Mouse (Mus musculus) lung, embryonic 15.5 days (tissue): ENCODE results near the gene Kazn. TPM values are rescaled to one million over a fixed set of nuclear protein-coding genes. Genes with fewer than 3 reads are reported as not detected.

Experiments used
- ATAC-seq: fragments of 200-750 bp; cut with Nextera tagmentation; 2 replicates; pipeline ENCODE4 v1.8.0; 2017; ENCODE audit warnings: moderate number of reproducible peaks, borderline replicate concordance; ENCODE audit not compliant: low FRiP score, low TSS enrichment; ENCODE audit errors: extremely low read depth
- H3K27ac ChIP-seq: fragments of 300-500 bp; sonication (generic); 2 replicates; pipeline ENCODE4 v1.5.1; 2015; ENCODE audit warnings: moderate library complexity, mild to moderate bottlenecking, inconsistent platforms
- H3K27me3 ChIP-seq: fragments of 300-500 bp; sonication (generic); 2 replicates; pipeline ENCODE4 v1.6.1; 2015; ENCODE audit warnings: inconsistent platforms
- H3K36me3 ChIP-seq: fragments of 300-500 bp; sonication (generic); 2 replicates; pipeline ENCODE4 v1.6.1; 2015; ENCODE audit warnings: inconsistent platforms
- H3K4me1 ChIP-seq: fragments of 300-500 bp; sonication (generic); 2 replicates; pipeline ENCODE4 v1.6.1; 2015; ENCODE audit warnings: inconsistent platforms
- H3K4me2 ChIP-seq: fragments of 300-500 bp; sonication (generic); 2 replicates; pipeline ENCODE4 v1.6.1; 2015; ENCODE audit warnings: inconsistent platforms, mild to moderate bottlenecking, moderate library complexity
- H3K4me3 ChIP-seq: fragments of 300-500 bp; sonication (generic); 2 replicates; pipeline ENCODE4 v1.5.1; 2015; ENCODE audit warnings: mild to moderate bottlenecking, inconsistent platforms
- H3K9ac ChIP-seq: fragments of 300-500 bp; sonication (generic); 2 replicates; pipeline ENCODE4 v1.6.1; 2015; ENCODE audit warnings: inconsistent platforms
- H3K9me3 ChIP-seq: fragments of 300-500 bp; sonication (generic); 2 replicates; pipeline ENCODE4 v1.6.1; 2016; ENCODE audit warnings: inconsistent platforms
- WGBS: fragments of 180-500 bp; shearing (Covaris S2); methylation state at CpG from one replicate; pipeline ENCODE4 v1.1.7; 2015; 5-methylcytosine and 5-hydroxymethylcytosine counted together
- polyA plus RNA-seq: library from polyadenylated mRNA; unstranded; fragments of >200 nt; fragmentation: Nextera tagmentation; extraction: Ambion mirVana; gene quantifications from 2 replicates; pipeline ENCODE4 v1.2.1, GENCODE M21; 2015

Kazn gene
- polyA plus RNA-seq, 1 experiment from 2014 or later, result 13.6 TPM

DNA sequence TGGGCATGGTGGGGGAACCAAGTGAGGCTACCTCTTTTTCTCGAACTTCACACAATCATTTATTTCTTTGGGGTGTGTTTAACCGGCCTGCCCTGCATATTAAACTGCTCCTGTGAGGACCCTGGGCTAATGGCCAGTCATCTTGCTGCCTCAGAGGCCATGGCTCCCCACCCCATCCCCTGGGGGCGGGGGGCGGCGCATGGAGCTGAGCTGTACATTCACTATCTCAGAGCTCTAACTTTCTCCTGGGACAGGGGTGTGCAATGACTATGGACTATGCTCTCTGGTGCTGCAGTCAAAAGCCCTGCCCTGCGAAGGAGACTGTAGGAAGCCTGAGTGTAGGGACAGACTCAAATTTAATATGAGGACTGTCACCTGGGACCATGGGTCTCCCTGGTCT, 22.2 kb downstream of the Kazn start:
- WGBS, result 84% methylated on average over 6 of the region's 6 CpGs
- no peak overlapping the region for H3K4me2 ChIP-seq
- H3K4me1 ChIP-seq, result peaks cover 55% of the 10 kb centered on the region

DNA sequence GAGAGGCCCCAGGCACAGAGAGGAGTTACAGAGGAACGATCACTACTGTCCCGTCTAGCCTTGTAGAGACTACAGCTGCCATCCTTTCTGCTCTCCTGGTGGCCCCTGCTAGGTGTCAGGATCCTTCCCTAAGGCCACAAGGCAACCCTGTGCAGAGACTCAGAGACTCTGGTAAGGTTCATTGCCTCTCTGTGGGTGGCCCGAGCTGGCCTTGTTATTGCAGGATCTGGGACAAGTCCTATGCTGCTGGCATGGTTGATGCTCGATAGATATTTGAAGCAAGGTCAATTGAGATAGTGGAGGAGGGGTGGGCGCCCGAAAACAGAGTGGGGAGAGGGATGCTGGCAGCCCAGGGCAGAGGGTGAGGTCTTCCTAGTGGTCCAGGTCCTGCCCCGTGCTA, 23.4 kb downstream of the Kazn start:
- H3K9me3 ChIP-seq, result no peaks in the 10 kb centered on the region
- no peaks in the 10 kb centered on the region for H3K36me3 ChIP-seq
- no peaks in the 10 kb centered on the region for H3K27me3 ChIP-seq
- no peak overlapping the region for H3K27ac ChIP-seq
- peaks cover 46% of the 10 kb centered on the region for H3K4me1 ChIP-seq
- WGBS, result 66% methylated on average over 7 of the region's 7 CpGs
- no peak for ATAC-seq
- no peak overlapping the region for H3K4me2 ChIP-seq
- H3K9ac ChIP-seq, result no peak overlapping the region
- no peak overlapping the region for H3K4me3 ChIP-seq

More for the DNA sequence above, 22.2 kb downstream of the Kazn start:
- Histone ChIP-seq H3K27ac (no peak overlapping the region), H3K4me3 (no peak overlapping the region), H3K36me3 (no peaks in the 10 kb centered on the region), H3K9ac (no peak overlapping the region), H3K9me3 (no peaks in the 10 kb centered on the region), H3K27me3 (no peaks in the 10 kb centered on the region)
- no peak for ATAC-seq

- H3K4me2 ChIP-seq, result no peak overlapping the region
- H3K9ac ChIP-seq, result no peak overlapping the region
- no peaks in the 10 kb centered on the region for H3K36me3 ChIP-seq
- no peak overlapping the region for H3K4me3 ChIP-seq
- H3K27ac ChIP-seq, result peak overlapping the region; percentile 18; the same call in 1 of the 2 replicates
- H3K4me1 ChIP-seq, result peaks cover 45% of the 10 kb centered on the region
- no peaks in the 10 kb centered on the region for H3K9me3 ChIP-seq
- no peak for ATAC-seq
- WGBS, result 40% methylated on average over 6 of the region's 6 CpGs
- H3K27me3 ChIP-seq, result no peaks in the 10 kb centered on the region
Measured at GRCm38 (mm10) chr4:142214532-142214931, 24.7 kb downstream of the Kazn start.

DNA sequence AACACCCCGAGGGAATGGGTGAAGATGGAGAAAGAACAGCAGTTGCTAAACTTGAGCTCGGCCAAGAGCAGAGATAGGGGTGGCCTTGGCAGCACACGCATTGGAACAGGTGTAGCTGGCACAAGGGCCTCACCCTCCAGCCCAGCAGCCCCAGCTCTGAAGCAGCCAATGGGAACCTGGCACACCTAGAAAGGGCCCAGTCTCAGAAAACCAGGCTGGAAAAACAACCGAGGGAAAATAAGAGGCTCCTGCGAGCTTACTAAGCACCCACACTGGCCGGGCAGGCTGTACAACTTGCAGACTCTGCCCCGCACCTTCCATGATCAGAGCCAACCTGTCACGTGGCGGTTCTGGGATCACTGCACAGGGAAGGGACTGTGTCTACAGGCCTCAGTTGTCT, 26.8 kb downstream of the Kazn start:
- Histone ChIP-seq H3K9me3 (no peaks in the 10 kb centered on the region), H3K27me3 (no peaks in the 10 kb centered on the region), H3K27ac (peak overlapping the region; percentile 11; the same call in 1 of the 2 replicates), H3K4me1 (peaks cover 47% of the 10 kb centered on the region), H3K36me3 (peaks cover 5% of the 10 kb centered on the region; the same call in 1 of the 2 replicates), H3K4me2 (no peak overlapping the region), H3K4me3 (no peak overlapping the region), H3K9ac (no peak overlapping the region)
- no peak for ATAC-seq
- WGBS, result 67% methylated on average over 9 of the region's 9 CpGs

GRCm38 (mm10) chr4:142209884-142210283, 29.3 kb downstream of the Kazn start:
- Histone ChIP-seq H3K4me3 (no peak overlapping the region), H3K4me1 (peaks cover 39% of the 10 kb centered on the region), H3K4me2 (no peak overlapping the region), H3K9me3 (no peaks in the 10 kb centered on the region), H3K9ac (no peak overlapping the region), H3K27me3 (no peaks in the 10 kb centered on the region), H3K27ac (no peak overlapping the region), H3K36me3 (peaks cover 5% of the 10 kb centered on the region; the same call in 1 of the 2 replicates)
- ATAC-seq, result no peak
- WGBS, result 32% methylated on average over 9 of the region's 9 CpGs

DNA sequence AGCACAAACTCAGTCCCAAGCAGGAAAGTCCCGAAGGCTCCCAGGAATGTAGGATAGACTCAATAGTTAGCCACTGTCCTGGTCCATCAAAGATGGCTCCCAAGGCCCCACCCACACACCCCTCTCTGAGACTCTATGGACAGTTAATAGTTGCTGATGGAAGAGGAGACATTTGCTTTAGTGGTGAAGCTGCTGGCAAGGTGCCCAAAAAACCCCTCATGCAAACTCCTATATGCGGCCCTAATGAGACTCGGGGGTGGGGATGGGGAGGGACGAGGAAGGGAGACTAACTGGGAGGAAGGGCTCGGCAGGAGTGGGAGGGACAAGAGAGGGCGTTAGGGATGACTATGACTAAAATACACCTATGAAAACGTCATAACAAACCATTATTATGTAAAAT, 29.7 kb downstream of the Kazn start:
- ATAC-seq, result no peak
- Histone ChIP-seq H3K27ac (no peak overlapping the region), H3K4me1 (peaks cover 35% of the 10 kb centered on the region), H3K9ac (no peak overlapping the region), H3K36me3 (peaks cover 5% of the 10 kb centered on the region; the same call in 1 of the 2 replicates), H3K27me3 (no peaks in the 10 kb centered on the region), H3K4me2 (no peak overlapping the region), H3K4me3 (no peak overlapping the region), H3K9me3 (no peaks in the 10 kb centered on the region)
- WGBS, result 37% methylated on average over 7 of the region's 7 CpGs

DNA sequence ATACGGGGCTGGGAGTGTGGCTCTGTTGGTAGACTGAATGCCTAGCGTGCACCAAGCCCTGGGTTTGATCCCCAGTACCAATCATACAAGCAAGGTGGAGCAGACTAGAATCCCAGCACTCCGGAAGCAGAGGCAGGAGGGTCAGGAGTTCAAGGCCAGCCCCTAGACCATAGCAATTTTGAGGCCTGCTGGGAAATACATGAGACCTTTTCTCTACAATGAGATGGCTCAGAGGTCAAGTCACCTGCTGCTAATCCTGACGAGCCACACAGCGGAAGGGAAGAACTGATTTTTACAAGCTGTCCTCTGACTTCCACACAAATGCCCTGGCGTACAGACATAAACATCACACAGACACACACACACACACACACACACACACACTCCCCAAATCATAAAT, 33.5 kb downstream of the Kazn start:
- Histone ChIP-seq H3K4me2 (no peak overlapping the region), H3K27ac (no peak overlapping the region), H3K9ac (no peak overlapping the region), H3K9me3 (no peaks in the 10 kb centered on the region), H3K27me3 (no peaks in the 10 kb centered on the region), H3K36me3 (peaks cover 5% of the 10 kb centered on the region; the same call in 1 of the 2 replicates), H3K4me3 (no peak overlapping the region), H3K4me1 (peaks cover 10% of the 10 kb centered on the region)
- 86% methylated on average over 6 of the region's 6 CpGs for WGBS
- no peak for ATAC-seq

DNA sequence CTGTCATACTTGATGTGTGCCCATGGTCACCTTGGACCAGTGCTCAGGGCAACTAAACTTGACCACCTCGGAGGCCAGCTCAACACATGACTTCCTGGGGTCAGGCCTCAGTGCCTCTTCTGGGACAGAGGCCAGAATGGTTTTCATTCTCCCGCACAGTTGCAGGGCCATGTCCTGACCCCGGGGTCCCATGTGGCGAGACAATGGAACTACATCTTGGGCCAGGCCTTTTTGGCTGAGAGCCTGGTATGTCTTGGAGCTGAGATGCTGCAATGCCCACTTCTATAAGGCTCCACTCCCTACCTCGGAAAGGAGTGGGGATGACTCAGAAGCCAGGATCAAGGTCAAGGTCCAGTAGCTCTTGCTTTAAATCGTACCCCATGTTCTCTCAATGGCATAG, 42.6 kb downstream of the Kazn start:
- Histone ChIP-seq H3K9me3 (no peaks in the 10 kb centered on the region), H3K4me3 (no peak overlapping the region), H3K4me2 (no peak overlapping the region), H3K4me1 (peaks cover 21% of the 10 kb centered on the region), H3K9ac (no peak overlapping the region), H3K27ac (no peak overlapping the region), H3K36me3 (no peaks in the 10 kb centered on the region), H3K27me3 (no peaks in the 10 kb centered on the region)
- no peak; the same call in 1 of the 2 replicates for ATAC-seq
- 44% methylated on average over 6 of the region's 6 CpGs for WGBS

DNA sequence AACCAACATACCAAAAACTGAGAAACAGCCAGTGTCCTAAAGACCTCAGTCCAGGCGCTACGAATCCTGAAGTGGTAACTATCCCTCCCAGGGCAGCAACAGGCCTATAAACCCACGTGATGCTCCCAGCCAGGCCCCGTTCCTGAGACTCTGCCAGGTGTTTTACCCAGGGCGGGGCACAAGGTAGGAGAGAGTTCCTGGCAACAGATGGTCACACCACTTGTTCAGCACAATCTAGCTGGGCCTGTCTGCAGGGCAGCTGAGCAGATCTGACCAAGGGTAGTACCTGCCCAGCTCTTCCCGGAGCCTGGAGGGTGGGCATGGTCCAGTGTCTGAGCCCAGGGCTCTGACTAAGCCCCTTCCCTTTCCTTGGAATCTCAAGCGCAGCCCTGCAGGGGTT, 45.4 kb downstream of the Kazn start:
- peaks cover 26% of the 10 kb centered on the region for H3K4me1 ChIP-seq
- H3K27ac ChIP-seq, result peak overlapping the region; percentile 20; the same call in 1 of the 2 replicates
- no peak overlapping the region for H3K4me3 ChIP-seq
- H3K9me3 ChIP-seq, result no peaks in the 10 kb centered on the region
- no peak overlapping the region for H3K9ac ChIP-seq
- peak; percentile 31; the same call in 1 of the 2 replicates for ATAC-seq
- H3K27me3 ChIP-seq, result no peaks in the 10 kb centered on the region
- no peak overlapping the region for H3K4me2 ChIP-seq
- no peaks in the 10 kb centered on the region for H3K36me3 ChIP-seq
- WGBS, result 77% methylated on average over 7 of the region's 7 CpGs

GRCm38 (mm10) chr4:142193151-142193578, 46.0 kb downstream of the Kazn start:
- ATAC-seq, result no peak
- Histone ChIP-seq H3K36me3 (no peaks in the 10 kb centered on the region), H3K9ac (no peak overlapping the region), H3K4me1 (peaks cover 26% of the 10 kb centered on the region), H3K4me3 (no peak overlapping the region), H3K4me2 (no peak overlapping the region), H3K27me3 (no peaks in the 10 kb centered on the region), H3K27ac (0 out of 2 replicates have a peak overlapping the region, but pooled peaks have one; percentile 20), H3K9me3 (no peaks in the 10 kb centered on the region)
- WGBS, result 66% methylated on average over 8 of the region's 8 CpGs

- 90% methylated on average over 8 of the region's 8 CpGs for WGBS
- no peaks in the 10 kb centered on the region for H3K27me3 ChIP-seq
- peaks cover 25% of the 10 kb centered on the region for H3K4me1 ChIP-seq
- ATAC-seq, result no peak
- H3K4me3 ChIP-seq, result no peak overlapping the region
- H3K9ac ChIP-seq, result no peak overlapping the region
- no peak overlapping the region for H3K27ac ChIP-seq
- no peaks in the 10 kb centered on the region for H3K9me3 ChIP-seq
- H3K36me3 ChIP-seq, result no peaks in the 10 kb centered on the region
- H3K4me2 ChIP-seq, result no peak overlapping the region
Measured at GRCm38 (mm10) chr4:142189960-142190359, 49.2 kb downstream of the Kazn start.

- 80% methylated on average over 2 of the region's 2 CpGs for WGBS
- H3K36me3 ChIP-seq, result no peaks in the 10 kb centered on the region
- H3K4me2 ChIP-seq, result no peak overlapping the region
- H3K9ac ChIP-seq, result no peak overlapping the region
- ATAC-seq, result no peak
- no peaks in the 10 kb centered on the region for H3K9me3 ChIP-seq
- H3K27ac ChIP-seq, result no peak overlapping the region
- no peak overlapping the region for H3K4me3 ChIP-seq
- H3K4me1 ChIP-seq, result peaks cover 23% of the 10 kb centered on the region
- no peaks in the 10 kb centered on the region for H3K27me3 ChIP-seq
Measured at GRCm38 (mm10) chr4:142188501-142188900, 50.7 kb downstream of the Kazn start.

- no peak overlapping the region for H3K4me2 ChIP-seq
- no peaks in the 10 kb centered on the region for H3K27me3 ChIP-seq
- no peaks in the 10 kb centered on the region for H3K9me3 ChIP-seq
- ATAC-seq, result no peak
- peaks cover 34% of the 10 kb centered on the region for H3K4me1 ChIP-seq
- no peak overlapping the region for H3K9ac ChIP-seq
- H3K27ac ChIP-seq, result no peak overlapping the region
- WGBS, result 92% methylated on average over 3 of the region's 3 CpGs
- H3K4me3 ChIP-seq, result no peak overlapping the region
- H3K36me3 ChIP-seq, result no peaks in the 10 kb centered on the region
Measured at GRCm38 (mm10) chr4:142186155-142186554, 53.0 kb downstream of the Kazn start.
